Mouse (Mus musculus) gastrocnemius, postnatal 10 days (tissue): ENCODE measurements around the gene Cenpq. TPM values are rescaled to one million over a fixed set of nuclear protein-coding genes. Genes with fewer than 3 reads are reported as not detected.
A peak's percentile ranks its signal among the peaks of the same experiment; 100 is the strongest.

Experiments
- DNase-seq: peaks from one replicate; pipeline ENCODE4 v3.0.0; 2021; ENCODE audit warnings: mixed read lengths
- long read RNA-seq, 2 experiments: library from polyadenylated mRNA; stranded (forward); transcript quantifications; one replicate each; pipeline ENCODE4 v2.0.0; 2021
- total RNA-seq, 2 experiments: library from RNA; stranded (reverse); gene quantifications; 2 replicates each; pipeline ENCODE4 v1.2.3; 2021

The Cenpq gene
- 1 to 10 TPM; 6.0 to 6.7 TPM for total RNA-seq
- long read RNA-seq, experiment 1, transcript Cenpq-201 (9 exons, 1,942 nt) = major isoform, 8 of 9 reads
- long read RNA-seq, experiment 1, partial matches to known transcripts = 0 of 9 reads
- long read RNA-seq, experiment 1, other reads (novel, unspliced or antisense) = 1 of 9 reads
- long read RNA-seq, experiment 2, transcript Cenpq-201 (9 exons, 1,942 nt) = major isoform, 7 of 7 reads
- long read RNA-seq, experiment 2, partial matches to known transcripts = 0 of 7 reads
- long read RNA-seq, experiment 2, other reads (novel, unspliced or antisense) = 0 of 7 reads

DNA sequence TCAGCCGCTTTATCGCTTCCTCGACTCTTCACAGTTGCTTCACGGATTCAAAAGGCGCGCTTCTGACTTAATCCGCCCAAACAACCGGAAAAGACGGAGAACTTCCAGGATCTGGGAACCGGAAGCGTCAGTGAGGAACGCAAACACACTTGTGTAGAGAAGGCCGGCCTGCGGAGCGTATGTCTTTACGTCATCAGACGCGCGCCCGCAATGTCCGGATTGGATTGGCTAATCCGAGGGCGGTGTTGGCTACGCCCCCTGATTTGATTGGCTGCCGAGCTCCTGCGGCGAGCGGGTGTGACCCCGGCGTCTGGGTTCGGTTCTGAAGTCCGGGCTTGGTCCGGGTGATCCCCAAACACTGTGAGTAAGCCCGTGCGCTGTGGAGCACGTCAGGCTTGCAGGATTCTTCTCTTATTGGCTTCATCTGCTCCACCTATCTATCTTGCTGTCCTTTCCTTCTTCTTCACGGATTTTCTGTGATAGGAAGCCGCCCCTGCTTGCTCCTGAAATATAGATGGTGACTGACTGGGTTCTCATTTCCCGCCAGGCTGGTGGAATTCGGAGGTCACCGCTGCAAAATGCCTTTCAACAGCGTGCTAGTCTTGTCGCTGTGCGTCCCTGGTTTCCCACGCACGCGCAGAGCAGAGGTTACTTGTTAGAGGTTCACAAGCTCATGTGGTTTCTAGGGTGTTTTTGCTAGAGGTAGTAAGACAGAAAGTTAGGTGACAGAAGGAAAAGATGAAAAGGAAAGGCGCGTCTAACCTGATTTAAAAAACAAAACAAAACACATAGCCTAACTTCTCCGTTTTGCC lies at the start of gene Cenpq, which contains the start of gene Mut:
TSS of gene Cenpq (minus strand) at position 628 of the 812 bp plus-strand sequence.
TSS of gene Mut (plus strand) at position 266 of the 812 bp plus-strand sequence.
- DNase-seq = peak; percentile 98

DNA sequence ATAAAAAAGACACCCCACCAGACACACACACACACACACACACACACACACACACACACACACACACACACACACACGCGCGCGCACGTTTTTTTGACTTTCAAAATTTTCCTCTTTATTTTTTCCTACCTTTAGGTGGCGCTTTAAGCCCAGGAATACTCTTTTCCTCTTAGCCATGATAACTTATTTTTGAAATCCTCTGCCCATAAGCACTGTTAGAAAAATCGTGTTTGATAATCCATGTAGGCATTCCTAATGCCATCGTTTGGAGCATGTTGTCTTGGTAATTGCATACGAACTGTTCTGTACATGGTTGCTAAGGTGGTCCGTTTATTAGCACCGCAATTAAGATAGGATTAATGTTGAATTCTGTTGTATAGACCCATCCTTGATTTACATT lies 43.1 kb upstream of the Cenpq start:
- DNase-seq = no peak

DNA sequence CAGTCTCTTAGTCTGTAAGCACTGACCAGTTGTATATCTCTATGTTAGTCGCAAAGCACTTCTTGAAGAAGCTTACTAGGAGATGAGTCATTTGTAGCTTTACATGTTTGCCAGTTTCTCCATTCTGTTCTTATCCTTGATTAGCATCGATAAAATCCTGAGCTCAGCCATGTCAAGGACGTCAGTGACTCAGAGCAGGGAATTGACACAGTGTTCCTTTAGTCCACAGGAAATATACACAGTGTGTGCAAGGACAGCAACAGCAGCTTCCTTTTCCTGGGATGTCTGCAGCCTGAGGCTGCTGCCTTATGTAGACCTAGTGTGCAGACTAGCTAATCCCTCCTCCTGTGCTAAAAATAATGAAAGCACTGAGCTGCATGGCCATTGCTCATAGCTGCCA lies 13.7 kb upstream of the Cenpq start:
- DNase-seq = no peak

DNA sequence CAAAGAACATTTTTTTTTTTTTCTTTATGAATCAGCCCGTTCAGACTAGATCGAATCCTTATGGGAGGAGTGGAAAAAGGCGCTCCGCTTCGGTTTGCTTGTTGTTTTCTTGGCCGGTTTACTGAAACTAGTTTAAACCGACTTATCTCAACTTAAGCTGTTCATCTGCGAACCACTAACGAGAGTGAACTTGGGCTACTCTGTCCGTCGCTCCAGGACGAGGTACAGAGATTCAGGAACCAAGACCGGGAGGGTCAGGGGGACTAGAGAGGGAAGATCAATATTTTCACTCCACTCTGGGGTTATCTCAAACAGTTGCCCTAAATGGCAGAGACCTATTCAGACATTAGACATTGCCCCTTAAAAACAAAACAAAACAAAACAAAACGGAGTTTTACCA lies 862 bp downstream of the Cenpq start:
- no peak for DNase-seq

DNA sequence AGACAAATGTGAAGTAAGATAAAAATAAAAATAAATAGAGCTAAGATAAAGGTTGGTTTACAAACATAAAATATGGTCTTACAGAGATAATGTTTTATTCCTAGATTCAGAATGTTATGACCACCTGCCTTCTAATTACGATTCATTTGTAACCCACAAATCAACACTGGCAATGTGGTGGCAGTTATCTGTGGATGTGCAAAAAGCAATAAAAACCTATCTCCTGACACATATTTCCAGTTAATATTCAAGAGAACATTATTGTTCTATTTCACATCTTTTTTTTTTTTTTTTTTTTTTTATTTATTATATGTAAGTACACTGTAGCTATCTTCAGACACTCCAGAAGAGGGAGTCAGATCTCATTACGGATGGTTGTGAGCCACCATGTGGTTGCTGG lies 19.3 kb downstream of the Cenpq start:
- DNase-seq = no peak

DNA sequence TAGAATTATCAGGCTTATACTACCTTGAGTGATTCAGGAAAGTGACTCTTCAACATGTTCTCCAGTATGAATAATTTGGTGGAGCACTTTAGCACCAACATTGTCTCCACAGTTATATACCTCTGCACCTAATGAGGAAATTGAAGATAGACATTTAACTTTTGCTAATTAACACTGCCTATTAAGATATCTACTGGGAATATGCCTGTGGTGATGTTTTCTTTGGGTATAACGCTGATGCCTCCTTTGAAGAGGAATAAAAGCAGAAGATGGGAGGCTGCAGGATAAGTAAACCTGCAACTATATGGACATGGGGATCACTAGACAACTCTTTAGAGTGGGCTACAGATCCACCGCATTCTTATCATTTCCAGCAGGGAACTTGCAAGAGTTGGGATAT lies 20.6 kb downstream of the Cenpq start, which contains the start of gene Glyatl3:
TSS of gene Glyatl3 (minus strand) at position 101 of the 400 bp plus-strand sequence.
- no peak for DNase-seq

DNA sequence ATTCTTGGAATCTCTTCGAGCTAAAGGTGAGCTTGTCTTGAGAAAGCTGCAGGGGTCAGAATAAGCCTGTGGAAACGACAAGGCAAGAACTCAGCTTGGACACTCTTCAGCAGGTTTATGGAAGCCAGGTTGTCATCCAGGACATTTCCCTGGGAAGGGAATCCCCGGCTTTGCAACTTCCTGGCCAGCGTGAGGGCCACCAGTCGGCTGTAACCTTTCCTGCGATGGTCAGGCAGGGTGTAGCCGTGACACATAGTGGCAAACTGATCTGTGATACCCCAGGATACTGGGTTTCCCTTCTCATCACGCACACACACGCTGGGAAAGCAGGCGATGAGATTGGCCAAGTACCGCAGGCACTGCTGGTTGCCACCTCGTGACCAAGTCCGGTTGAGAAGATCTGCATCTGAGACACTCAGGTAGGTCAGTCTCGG lies 30.1 kb downstream of the Cenpq start:
- no peak for DNase-seq

DNA sequence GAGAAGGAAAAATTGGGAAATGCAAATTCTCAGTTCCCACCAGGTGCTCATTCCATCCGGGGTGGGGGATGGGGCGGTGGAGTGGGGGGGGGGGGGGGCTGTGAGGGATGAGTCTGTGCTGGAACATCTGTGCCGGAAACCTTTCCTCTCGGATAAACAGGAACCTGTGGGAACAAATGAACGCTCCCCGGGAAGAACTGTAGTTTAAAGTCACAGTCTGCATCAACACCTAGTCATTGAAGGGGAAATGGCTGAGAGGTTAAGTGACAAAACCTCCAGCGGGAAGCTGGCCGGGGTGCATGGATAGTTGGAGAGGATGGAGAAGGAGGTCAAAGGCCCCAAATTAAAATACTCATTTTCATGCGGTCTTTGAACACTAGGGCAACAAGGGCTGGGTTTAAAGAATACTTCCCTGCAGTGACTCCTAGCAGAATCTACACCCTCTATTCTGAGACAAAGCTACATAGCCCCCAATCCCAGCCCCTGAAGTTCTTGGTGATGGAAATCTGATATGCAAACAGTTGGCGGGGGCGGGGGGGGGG lies 30.7 kb downstream of the Cenpq start:
- DNase-seq = no peak

DNA sequence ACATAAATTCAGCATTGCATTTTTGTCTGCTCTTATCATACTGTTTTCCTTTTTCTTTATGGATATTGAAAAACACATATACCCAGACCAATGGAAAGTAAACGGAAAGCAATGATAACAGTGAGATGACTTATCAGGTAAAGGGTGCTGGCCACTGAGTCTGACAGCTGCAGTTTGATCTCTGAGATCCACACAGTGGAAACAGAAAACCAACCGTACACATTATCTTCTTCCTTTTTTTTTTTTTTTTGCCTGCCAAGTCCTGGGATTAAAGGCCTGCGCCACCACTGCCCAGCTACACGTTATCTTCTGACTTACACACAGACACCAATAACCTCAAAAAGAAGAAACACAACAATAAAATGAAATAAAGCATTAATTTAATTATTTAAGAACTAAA lies 31.5 kb downstream of the Cenpq start:
- no peak for DNase-seq

DNA sequence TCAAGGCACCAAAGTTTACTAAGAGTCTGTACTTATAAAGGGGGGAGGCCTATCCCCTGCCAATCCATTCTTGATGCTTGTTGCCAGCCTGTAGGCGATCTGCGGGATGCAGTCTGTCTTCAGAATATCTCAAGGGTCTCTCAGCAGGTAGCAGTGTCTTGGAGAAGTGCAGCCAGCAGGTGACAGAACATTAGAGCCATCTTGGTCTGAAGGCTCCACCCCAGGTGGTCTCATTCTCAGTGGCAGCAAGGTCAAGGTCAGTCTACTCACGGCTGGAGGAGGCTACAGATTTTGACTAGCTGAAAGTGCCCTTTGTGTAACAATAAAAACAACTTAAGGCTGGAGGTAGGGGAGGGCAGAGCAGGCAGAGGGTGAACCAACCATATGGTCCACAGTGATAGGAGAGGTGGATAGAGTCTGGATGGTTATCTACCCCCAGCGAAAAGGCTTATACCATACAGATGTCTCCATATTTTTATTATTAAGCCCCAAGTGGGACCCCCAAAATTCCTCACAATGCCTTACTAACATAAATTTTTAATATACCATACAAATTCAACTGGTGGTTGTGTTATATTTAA lies 35.0 kb downstream of the Cenpq start:
- no peak for DNase-seq

DNA sequence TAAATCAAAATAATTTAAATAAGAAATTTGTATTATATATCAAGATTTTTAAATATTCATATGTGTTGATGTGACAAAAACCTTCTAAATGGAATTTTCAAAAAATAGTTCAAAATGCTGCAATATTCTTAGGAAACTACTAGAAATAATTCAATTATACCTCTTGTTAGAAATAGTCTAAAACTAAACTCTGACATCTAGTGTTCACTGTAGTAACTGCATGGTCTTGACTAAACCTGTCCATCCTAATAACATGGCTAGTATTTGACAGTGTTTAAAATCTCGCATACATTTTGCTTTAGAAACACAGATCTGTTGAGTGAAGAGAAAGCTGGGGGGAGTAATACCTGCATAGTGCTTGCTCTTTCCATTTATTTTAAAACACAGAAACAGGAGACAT lies 38.0 kb downstream of the Cenpq start:
- no peak for DNase-seq

DNA sequence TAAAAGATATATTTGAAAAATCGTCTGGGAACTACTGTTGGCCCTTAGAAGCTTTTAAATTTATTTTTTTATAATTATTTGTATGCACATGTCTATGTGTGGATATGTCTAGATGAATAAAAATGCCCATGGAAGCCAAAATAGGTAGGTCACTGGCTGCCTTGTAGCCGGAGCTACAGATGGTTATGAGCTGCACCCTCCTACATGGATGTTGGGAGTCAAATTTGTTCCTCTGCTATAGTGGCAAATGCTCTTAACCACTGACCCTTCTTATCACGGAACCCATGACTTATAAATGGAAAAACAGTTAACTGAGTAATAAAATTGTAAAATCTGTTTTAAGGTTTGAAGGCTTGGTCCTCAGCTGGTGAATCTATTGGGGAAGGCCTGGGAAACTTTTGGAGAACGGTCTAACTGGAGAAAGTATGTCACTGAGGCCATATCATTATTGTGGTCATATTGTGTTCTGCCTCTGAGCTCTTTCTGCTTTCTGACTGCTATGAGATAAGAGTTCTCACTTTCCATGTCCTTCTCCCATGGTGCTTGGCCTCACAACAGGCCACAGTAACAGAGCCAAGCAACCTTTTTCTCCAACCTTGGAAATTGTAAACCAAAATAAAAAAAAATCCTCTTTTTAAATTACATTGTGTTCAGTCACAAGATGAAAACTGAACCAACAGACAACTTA lies 46.9 kb downstream of the Cenpq start:
- DNase-seq = no peak

DNA sequence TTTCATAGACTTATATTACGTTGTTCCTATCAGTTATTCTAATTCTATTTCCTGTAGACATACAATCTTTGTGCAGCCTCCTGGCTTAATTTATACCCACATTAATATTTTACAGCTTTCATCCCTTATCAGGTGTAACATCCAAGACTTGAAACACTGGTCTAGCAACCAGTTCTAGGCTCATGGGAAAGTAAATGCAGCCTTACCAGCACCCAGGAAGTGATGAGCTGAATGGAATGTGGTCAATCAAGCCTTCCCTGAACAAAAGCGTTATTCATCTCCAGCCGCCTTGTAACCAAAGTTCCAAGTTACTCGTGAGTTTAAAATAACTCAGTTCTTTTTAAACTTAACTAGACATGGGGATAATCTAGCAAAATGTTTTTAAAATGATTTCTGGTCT lies 49.7 kb downstream of the Cenpq start:
- DNase-seq = no peak

DNA sequence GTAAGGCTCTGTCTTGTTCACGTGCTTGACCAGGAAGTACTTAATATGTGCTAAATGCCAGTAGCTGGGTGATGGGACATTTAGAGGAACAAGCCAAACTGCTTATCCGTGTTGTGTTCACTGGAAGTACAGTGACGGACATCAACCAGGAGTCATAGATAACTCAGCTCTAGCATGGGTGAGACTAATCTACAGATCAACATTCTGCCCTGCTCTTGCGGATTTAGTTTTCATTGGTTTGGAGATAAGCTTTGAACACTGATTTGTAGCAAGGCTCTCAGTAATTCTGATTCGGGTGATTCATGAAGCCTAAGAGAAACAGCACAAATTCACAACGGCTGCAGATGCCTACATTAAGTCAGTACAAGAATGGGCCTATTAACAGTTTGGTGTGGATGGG lies 52.7 kb downstream of the Cenpq start:
- no peak for DNase-seq

DNA sequence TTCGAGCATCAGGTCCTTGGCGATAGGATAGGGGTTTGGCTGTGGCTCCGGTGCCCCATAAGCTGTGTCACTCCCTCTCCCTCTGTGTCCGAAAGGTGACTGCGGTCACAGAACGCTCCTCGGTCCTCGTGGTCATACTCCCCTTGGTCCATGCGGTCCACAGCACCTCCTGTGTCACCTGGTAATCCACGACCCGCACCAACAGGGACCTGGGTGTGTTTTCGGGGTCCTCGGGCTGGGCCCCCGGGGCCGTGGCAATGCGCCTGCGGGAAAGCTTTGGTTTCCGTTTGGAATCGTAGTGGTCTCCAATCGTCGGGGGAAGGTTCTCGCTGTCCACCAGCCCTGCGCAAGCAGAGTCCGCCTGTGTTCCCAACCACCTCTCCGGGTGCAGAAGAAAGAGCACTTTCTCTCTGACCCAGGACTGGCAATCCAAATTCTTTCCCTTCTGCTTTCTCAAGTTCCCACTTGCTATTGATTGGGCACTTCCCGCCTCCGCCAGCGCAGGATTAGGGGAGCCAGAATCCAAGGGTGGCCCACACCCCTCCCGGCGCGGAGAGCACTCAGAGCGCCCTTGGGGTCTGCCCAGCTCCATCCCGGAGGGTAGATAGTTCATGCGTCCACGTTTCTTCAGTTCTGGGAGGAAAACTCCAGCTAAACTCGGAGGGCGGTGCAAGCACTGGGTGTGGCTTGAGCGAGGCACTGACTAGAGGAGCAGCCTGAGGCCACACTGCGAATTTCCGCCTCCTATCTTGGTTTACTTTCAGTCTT lies 54.7 kb downstream of the Cenpq start, which contains the start of gene 9130008F23Rik:
TSS of gene 9130008F23Rik (minus strand) at position 636 of the 768 bp plus-strand sequence.
- peak; percentile 37 for DNase-seq

DNA sequence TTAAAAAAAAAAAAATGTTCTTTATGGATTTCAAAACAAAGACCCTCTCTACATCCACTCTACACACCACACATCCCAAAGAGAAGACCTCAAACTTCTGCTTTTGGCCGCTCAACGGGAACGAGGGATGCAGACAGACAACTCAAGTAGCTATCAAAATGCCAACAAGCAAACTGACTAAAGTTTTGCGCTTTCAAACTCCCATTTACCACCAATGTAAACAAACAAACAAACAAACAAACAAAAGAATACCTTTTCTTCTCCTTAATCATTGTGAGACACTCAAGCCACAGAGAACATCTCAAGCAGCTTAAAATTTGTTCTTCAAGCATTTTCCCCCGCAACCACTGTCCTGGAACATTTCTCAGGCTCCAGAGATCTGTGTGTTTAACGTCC lies 55.3 kb downstream of the Cenpq start:
- no peak for DNase-seq

DNA sequence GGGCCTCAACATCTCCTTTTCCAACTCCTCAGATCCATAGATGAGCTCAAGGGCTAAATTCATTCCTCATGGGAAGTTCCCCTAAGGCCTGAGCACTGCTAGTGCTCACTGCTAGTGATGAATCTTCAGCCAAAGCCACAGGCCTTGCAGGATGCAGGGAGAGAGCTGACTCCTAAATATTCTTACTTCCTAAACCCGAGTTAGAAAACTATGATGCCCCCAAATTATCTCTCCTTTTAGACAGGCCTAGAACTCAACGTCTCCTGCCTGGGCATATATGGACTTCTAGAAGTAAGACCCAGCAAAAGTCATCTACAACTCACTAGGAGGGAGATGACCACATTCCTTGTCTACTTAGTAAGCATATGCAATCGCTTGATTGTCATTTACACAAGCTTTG lies 57.1 kb downstream of the Cenpq start:
- DNase-seq = no peak

DNA sequence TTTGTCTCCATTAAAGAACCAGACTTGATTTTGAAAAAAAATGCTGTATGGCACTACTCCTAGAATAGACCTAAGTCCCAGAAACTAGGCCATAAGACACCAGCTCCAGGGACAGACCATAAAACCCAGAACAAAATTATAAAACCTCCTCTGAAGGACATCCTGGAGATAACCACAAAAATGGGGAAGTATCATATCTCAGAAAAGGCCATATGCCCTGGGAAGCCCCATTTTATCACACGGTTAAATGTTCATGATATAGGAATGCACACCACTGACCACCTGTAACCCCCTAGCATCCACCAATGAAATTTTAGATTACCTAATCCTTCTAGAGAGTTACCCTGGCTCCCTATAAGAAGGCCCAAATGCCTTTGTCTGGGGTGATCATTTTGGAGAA lies 59.3 kb downstream of the Cenpq start:
- DNase-seq = no peak

DNA sequence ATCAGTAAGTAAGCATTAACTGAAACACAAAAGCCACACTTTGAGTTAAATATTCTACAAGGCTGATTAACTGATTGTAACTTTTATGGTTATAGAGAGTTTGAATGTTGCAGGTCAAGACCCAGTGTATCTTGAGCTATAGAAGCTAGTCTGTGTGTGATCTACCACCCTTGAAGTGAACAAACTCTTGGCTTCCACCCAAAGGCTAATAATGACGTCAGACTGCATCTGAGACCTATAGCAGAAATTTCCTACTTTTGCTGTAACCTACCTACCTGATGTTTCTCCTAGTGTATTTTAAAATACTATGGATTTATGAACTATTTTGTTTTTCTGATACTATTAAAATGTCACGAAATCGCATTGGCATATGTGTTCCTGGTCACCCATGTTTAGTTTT lies 60.1 kb downstream of the Cenpq start:
- no peak for DNase-seq

DNA sequence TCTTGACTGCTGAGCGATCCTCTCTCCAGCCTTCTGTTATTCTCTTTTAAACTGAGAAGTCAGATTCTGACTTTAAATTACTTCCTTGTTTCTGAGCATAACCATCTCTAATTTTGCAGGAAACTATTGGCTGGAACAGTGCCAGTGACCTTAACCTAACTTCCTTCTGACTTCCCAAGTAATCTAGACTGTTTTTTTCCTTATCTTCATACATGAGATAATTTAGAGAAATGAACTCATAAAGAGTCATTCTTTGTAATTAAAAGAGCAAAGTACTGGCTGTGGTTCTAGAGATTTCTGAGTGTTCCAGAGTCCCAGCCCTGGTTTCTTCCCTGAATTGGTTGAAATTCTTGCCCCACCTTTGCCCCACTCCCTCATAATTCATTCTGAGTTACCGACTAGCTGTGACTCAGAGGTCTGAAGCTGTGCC lies 61.2 kb downstream of the Cenpq start:
- no peak for DNase-seq
